Mouse (Mus musculus): ENCODE results near the gene Rin2. TPM values are rescaled to one million over a fixed set of nuclear protein-coding genes. Genes with fewer than 3 reads are reported as not detected.

Rin2 gene
- total and polyA plus RNA-seq, 2 experiments: 3.4 to 10.9 TPM

DNA sequence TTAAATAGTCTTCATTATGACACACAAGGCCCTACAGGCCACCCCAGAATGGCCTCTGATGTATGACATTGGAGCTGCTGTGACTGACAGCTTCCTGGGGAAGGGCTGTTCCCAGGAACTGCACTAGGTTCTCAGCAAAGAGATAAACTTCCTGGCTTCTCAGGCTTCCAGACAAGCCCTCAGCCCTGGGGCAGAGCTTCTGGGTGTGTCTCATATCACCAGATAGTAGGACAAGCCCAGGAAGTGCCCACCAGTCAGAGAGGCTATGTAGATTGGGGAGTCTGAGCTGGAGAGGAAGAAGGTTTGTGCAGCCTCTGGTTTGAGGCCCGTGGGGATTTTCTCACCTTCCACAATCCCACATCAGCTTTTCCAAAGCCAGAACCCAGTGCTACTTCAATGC lies 122.8 kb downstream of the Rin2 start:
- 65% methylated on average over 1 of the region's 1 CpGs for whole genome bisulfite sequencing
- Histone ChIP-seq H3K4me3 (ENCODE audit: insufficient read depth, low read depth, low read length) (no peak overlapping the region), H3K27ac (replicated peaks; ENCODE audit: insufficient read depth, low read depth, low read length) (peak overlapping the region; percentile 21; the same call in 1 of the 2 replicates), H3K4me1 (ENCODE audit: control insufficient read depth, insufficient read depth, low read length) (peaks cover 10% of the 10 kb centered on the region), H3K9ac (ENCODE audit: low read depth, low read length) (no peak overlapping the region), H3K79me2 (ENCODE audit: control insufficient read depth, insufficient read depth, low read length) (peaks cover 9% of the 10 kb centered on the region; the same call in 1 of the 2 replicates), H3K27me3 (ENCODE audit: control insufficient read depth, insufficient read depth, low read length) (no peaks in the 10 kb centered on the region), H3K36me3 (ENCODE audit: control insufficient read depth, insufficient read depth, low read length) (peaks cover 1% of the 10 kb centered on the region; the same call in 1 of the 2 replicates)
- TF ChIP-seq POLR2A (IDR thresholded peaks at IDR 0.05; ENCODE audit: extremely low read depth, insufficient read depth, low read length) (no peak), CTCF (IDR thresholded peaks at IDR 0.05; ENCODE audit: low read depth, low read length) (no peak)
- DNase-seq (ENCODE audit: extremely low read depth, low read depth, low spot score): no peak

- no peak overlapping the region for H3K27ac ChIP-seq (replicated peaks; ENCODE audit: insufficient read depth, low read depth, low read length)
- no peak for DNase-seq (ENCODE audit: extremely low read depth, low read depth, low spot score)
- no peaks in the 10 kb centered on the region for H3K27me3 ChIP-seq (ENCODE audit: control insufficient read depth, insufficient read depth, low read length)
- H3K4me3 ChIP-seq (ENCODE audit: insufficient read depth, low read depth, low read length): no peak overlapping the region
- H3K4me1 ChIP-seq (ENCODE audit: control insufficient read depth, insufficient read depth, low read length): peaks cover 5% of the 10 kb centered on the region; the same call in 1 of the 2 replicates
- no peak for TF ChIP-seq POLR2A (IDR thresholded peaks at IDR 0.05; ENCODE audit: extremely low read depth, insufficient read depth, low read length)
- no peak for TF ChIP-seq CTCF (IDR thresholded peaks at IDR 0.05; ENCODE audit: low read depth, low read length)
- 76% methylated on average over 3 of the region's 3 CpGs for WGBS
- no peak overlapping the region for H3K9ac ChIP-seq (ENCODE audit: low read depth, low read length)
- H3K79me2 ChIP-seq (ENCODE audit: control insufficient read depth, insufficient read depth, low read length): peaks cover 9% of the 10 kb centered on the region; the same call in 1 of the 2 replicates
- H3K36me3 ChIP-seq (ENCODE audit: control insufficient read depth, insufficient read depth, low read length): peaks cover 1% of the 10 kb centered on the region; the same call in 1 of the 2 replicates
Measured at GRCm38 (mm10) chr2:145798954-145799353, 123.9 kb downstream of the Rin2 start.

- H3K36me3 ChIP-seq (ENCODE audit: control insufficient read depth, insufficient read depth, low read length): peaks cover 1% of the 10 kb centered on the region
- no peaks in the 10 kb centered on the region for H3K4me1 ChIP-seq (ENCODE audit: control insufficient read depth, insufficient read depth, low read length)
- TF ChIP-seq CTCF (IDR thresholded peaks at IDR 0.05; ENCODE audit: low read depth, low read length): no peak
- no peak for TF ChIP-seq POLR2A (IDR thresholded peaks at IDR 0.05; ENCODE audit: extremely low read depth, insufficient read depth, low read length)
- no peak overlapping the region for H3K27ac ChIP-seq (replicated peaks; ENCODE audit: insufficient read depth, low read depth, low read length)
- H3K9ac ChIP-seq (ENCODE audit: low read depth, low read length): no peak overlapping the region
- H3K4me3 ChIP-seq (ENCODE audit: insufficient read depth, low read depth, low read length): no peak overlapping the region
- peaks cover 9% of the 10 kb centered on the region; the same call in 1 of the 2 replicates for H3K79me2 ChIP-seq (ENCODE audit: control insufficient read depth, insufficient read depth, low read length)
- WGBS: 83% methylated on average over 9 of the region's 9 CpGs
- H3K27me3 ChIP-seq (ENCODE audit: control insufficient read depth, insufficient read depth, low read length): no peaks in the 10 kb centered on the region; the same call in 1 of the 2 replicates
- DNase-seq (ENCODE audit: extremely low read depth, low read depth, low spot score): no peak
Measured at GRCm38 (mm10) chr2:145801322-145802052, 126.5 kb downstream of the Rin2 start.

DNA sequence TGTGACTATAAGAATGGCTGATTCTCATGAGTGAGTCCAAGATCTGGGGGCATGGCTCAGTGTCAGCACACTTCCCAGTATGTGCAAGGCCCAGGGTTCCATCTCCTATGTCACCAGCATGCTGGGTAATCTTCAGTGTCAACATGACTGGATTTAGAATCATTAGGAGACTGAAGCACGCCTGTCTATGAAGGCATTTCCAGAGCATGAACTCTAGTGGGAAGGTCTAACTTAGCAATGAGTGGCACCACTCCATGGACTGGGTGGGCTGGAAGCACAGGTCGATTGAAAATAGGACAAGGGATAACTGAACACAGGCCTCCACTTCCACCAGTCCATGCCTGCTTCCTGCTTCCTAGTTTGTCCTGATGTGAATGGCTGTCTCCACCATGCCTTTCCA lies 127.6 kb downstream of the Rin2 start:
- 88% methylated on average over 2 of the region's 2 CpGs for WGBS
- no peak for TF ChIP-seq CTCF (IDR thresholded peaks at IDR 0.05; ENCODE audit: low read depth, low read length)
- no peak for TF ChIP-seq POLR2A (IDR thresholded peaks at IDR 0.05; ENCODE audit: extremely low read depth, insufficient read depth, low read length)
- H3K9ac ChIP-seq (ENCODE audit: low read depth, low read length): no peak overlapping the region

GRCm38 (mm10) chr2:145803822-145804342 lies 128.9 kb downstream of the Rin2 start:
- WGBS: 92% methylated on average over 10 of the region's 10 CpGs

More for the DNA sequence above, 127.6 kb downstream of the Rin2 start:
- Histone ChIP-seq H3K79me2 (ENCODE audit: control insufficient read depth, insufficient read depth, low read length) (peaks cover 9% of the 10 kb centered on the region; the same call in 1 of the 2 replicates), H3K4me1 (ENCODE audit: control insufficient read depth, insufficient read depth, low read length) (no peaks in the 10 kb centered on the region), H3K36me3 (ENCODE audit: control insufficient read depth, insufficient read depth, low read length) (no peaks in the 10 kb centered on the region; the same call in none of the 2 replicates), H3K27ac (replicated peaks; ENCODE audit: insufficient read depth, low read depth, low read length) (no peak overlapping the region), H3K4me3 (ENCODE audit: insufficient read depth, low read depth, low read length) (no peak overlapping the region), H3K27me3 (ENCODE audit: control insufficient read depth, insufficient read depth, low read length) (no peaks in the 10 kb centered on the region; the same call in 1 of the 2 replicates)
- DNase-seq (ENCODE audit: extremely low read depth, low read depth, low spot score): no peak

More at GRCm38 (mm10) chr2:145803822-145804342, 128.9 kb downstream of the Rin2 start:
- H3K27me3 ChIP-seq (ENCODE audit: control insufficient read depth, insufficient read depth, low read length): no peaks in the 10 kb centered on the region; the same call in 1 of the 2 replicates
- H3K4me1 ChIP-seq (ENCODE audit: control insufficient read depth, insufficient read depth, low read length): no peaks in the 10 kb centered on the region
- DNase-seq (ENCODE audit: extremely low read depth, low read depth, low spot score): no peak
- peaks cover 9% of the 10 kb centered on the region; the same call in 1 of the 2 replicates for H3K79me2 ChIP-seq (ENCODE audit: control insufficient read depth, insufficient read depth, low read length)
- no peak overlapping the region for H3K27ac ChIP-seq (replicated peaks; ENCODE audit: insufficient read depth, low read depth, low read length)
- H3K4me3 ChIP-seq (ENCODE audit: insufficient read depth, low read depth, low read length): no peak overlapping the region
- H3K9ac ChIP-seq (ENCODE audit: low read depth, low read length): no peak overlapping the region
- no peak for TF ChIP-seq POLR2A (IDR thresholded peaks at IDR 0.05; ENCODE audit: extremely low read depth, insufficient read depth, low read length)
- TF ChIP-seq CTCF (IDR thresholded peaks at IDR 0.05; ENCODE audit: low read depth, low read length): no peak
- no peaks in the 10 kb centered on the region; the same call in none of the 2 replicates for H3K36me3 ChIP-seq (ENCODE audit: control insufficient read depth, insufficient read depth, low read length)

Measured in liver, adult 2 months (tissue).